Mouse (Mus musculus) layer of hippocampus, postnatal 36 days (tissue): ENCODE measurements at regions not wholly inside any gene's neighbourhood (a gene's known extent, or its start where the extent isn't known, plus 50 kb on each side); places are given as distances from the start of the nearest gene placed in this dataset.

Source experiments
- DNase-seq, 2 experiments: peaks; one replicate each; pipeline ENCODE4 v3.0.0; 2022

DNA sequence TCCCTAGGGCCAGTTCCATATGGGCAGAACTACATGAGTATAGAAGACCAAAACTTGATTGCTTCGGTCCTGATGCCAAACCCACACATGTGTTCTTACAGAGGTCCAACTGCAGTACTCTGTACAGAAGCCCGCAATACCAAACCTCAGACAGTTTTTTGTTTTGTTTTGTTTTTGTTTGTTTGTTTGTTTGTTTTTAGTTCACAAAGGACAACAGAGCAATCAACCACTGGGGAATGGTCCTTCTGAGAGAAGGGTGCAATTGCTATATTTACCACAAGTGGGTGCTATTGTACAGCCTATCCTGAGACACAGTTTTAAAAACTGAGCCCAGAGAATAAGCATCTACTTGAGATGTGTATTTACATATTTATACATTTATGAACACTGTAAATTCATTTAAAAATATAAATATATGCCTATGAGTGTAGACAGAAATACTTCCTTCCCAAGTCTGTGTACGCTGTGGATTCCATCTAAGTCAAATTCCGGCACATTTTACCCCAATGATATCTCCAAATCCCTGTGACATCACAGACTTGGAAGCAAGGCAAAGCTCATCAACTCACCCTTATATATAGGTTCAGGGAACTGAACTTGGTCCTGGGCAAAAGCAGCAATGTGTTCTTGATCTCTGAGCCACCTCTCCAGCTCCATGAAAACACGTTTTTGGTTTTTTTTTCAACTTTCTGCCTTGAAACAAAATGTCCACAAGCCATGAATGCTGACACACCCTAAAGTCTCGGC lies 101.3 kb upstream of the A26c2 start:
- peak in 1 of 2 experiments; percentile 4 for DNase-seq

DNA sequence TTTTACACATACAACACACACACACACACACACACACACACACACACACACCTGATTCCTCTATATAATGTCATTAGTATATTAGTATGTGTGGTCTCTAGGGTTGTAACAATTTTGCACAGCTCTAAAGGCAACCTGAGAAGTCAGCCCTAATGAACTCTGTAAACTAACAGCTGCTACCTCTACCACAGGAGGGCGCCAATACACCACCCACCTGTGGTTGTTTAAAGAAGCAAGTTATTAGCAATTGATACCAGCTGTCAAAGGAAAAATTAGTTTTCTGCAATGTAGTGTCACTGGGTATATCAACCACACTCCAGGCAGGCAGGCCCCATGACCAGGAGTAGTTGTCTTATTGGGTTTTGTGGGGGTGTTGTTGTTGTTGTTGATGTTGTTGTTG lies 98.8 kb upstream of the A26c2 start:
- DNase-seq: peak; percentile 20 to 45

- DNase-seq: no peak
Measured at GRCm38 (mm10) chr7:62894337-62894736, 70.9 kb upstream of the A26c2 start.

DNA sequence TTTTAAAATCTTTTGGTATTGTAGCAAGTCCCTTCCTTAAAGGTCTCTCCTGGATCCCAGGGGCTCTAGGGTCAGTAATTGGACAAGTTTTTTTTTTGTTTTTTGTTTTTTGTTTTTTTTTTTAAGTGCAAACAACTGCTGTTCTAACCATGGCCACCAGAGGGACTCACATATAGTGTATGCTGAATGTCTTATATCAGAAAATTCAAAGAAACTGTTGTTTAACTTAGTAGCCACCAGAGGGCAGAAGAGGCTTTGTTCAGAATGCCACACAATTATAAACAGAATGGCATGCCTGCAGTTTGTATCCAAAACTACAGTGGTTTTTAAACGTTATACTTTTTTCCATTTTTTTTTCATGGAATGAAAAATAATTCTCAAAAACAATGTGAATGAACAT lies 53.6 kb upstream of the A26c2 start:
- DNase-seq: no peak
